Mouse (Mus musculus) testis, adult 2 months (tissue): Measurements from ENCODE around the gene Lamtor4.

Experiments
- CTCF ChIP-seq: fragments of 200-500 bp; IDR thresholded peaks from 2 replicates; pipeline ENCODE4 v1.5.1; 2012; ENCODE audit warnings: low read depth, mild to moderate bottlenecking, inconsistent platforms, low read length, moderate library complexity; ENCODE audit not compliant: control insufficient read depth, insufficient read depth, insufficient replicate concordance
- POLR2A ChIP-seq: fragments of 200-500 bp; IDR thresholded peaks from 2 replicates; pipeline ENCODE4 v1.6.1; 2012; ENCODE audit warnings: low read depth, mild to moderate bottlenecking, inconsistent platforms, low read length, moderate library complexity; ENCODE audit not compliant: control insufficient read depth

DNA sequence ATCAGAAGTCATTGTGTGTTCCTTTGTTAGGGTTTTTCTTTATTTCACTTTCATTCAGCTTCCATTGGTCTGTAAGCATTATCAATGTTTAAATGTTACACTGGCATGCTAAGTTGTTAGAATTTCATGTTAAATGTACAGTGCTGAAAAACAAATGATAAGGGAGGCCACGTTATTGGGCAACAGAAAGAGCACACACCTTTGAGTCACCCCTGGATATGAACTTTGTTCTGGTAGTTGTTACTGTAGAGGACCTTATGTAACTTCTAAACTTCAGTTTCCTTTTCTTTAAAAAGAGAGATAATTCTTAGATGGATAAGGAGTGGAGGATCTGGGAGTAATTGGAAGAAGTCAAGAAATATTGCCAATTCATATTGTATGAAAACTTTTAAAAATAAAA, 36.4 kb downstream of the Lamtor4 start:
- TF ChIP-seq CTCF (no peak), POLR2A (no peak)
